Mouse (Mus musculus) embryonic facial prominence, embryonic 14.5 days (tissue): ENCODE measurements around the gene Bean1. TPM values are rescaled to one million over a fixed set of nuclear protein-coding genes. Genes with fewer than 3 reads are reported as not detected.
"Not testable (repeated sequence)": the region's sequence is repeated elsewhere in the genome, so short reads cannot be mapped to it uniquely, and the experiment has no call there.

Experiments used
- ATAC-seq: fragments of 200-750 bp; cut with Nextera tagmentation; 2 replicates; pipeline ENCODE4 v1.8.0; 2017; ENCODE audit warnings: low read depth, moderate number of reproducible peaks, moderate TSS enrichment
- DNase-seq: peaks from one replicate; pipeline ENCODE4 v3.0.0-alpha.2; 2015; ENCODE audit warnings: low spot score
- H3K27ac ChIP-seq: fragments of 300-500 bp; sonication (generic); replicated peaks from 2 replicates; pipeline ENCODE4 v1.5.1; 2014; ENCODE audit warnings: low read depth, mild to moderate bottlenecking, low read length, moderate library complexity
- H3K27me3 ChIP-seq: fragments of 300-500 bp; sonication (generic); replicated peaks from 2 replicates; pipeline ENCODE4 v1.6.1; 2014; ENCODE audit warnings: low read length; ENCODE audit not compliant: control insufficient read depth, insufficient read depth
- H3K36me3 ChIP-seq: fragments of 300-500 bp; sonication (generic); 2 replicates; pipeline ENCODE4 v1.6.1; 2014; ENCODE audit warnings: low read length, mixed read lengths; ENCODE audit not compliant: control insufficient read depth, insufficient read depth
- H3K4me1 ChIP-seq: fragments of 300-500 bp; sonication (generic); 2 replicates; pipeline ENCODE4 v1.6.1; 2014; ENCODE audit warnings: antibody characterized with exemption, low read length; ENCODE audit not compliant: control insufficient read depth, insufficient read depth
- H3K4me2 ChIP-seq: fragments of 300-500 bp; sonication (generic); 2 replicates; pipeline ENCODE4 v1.6.1; 2014; ENCODE audit warnings: low read depth, mild to moderate bottlenecking, low read length, moderate library complexity, mixed read lengths
- H3K4me3 ChIP-seq: fragments of 300-500 bp; sonication (generic); 2 replicates; pipeline ENCODE4 v1.5.1; 2014; ENCODE audit warnings: low read depth, mild to moderate bottlenecking, low read length
- H3K9ac ChIP-seq: fragments of 300-500 bp; sonication (generic); 2 replicates; pipeline ENCODE4 v1.6.1; 2014; ENCODE audit warnings: low read depth, mild to moderate bottlenecking, low read length, moderate library complexity, mixed read lengths
- H3K9me3 ChIP-seq: fragments of 300-500 bp; sonication (generic); 2 replicates; pipeline ENCODE4 v1.6.1; 2016; ENCODE audit warnings: low read length; ENCODE audit not compliant: control insufficient read depth
- WGBS: fragments of 180-500 bp; shearing (Covaris S2); extraction: QIAGEN DNeasy Blood & Tissue Kit; methylation state at CpG from one replicate; pipeline ENCODE4 v1.1.7; 2014; 5-methylcytosine and 5-hydroxymethylcytosine counted together
- polyA plus RNA-seq: library from polyadenylated mRNA; unstranded; fragments of >200 nt; fragmentation: Nextera tagmentation; extraction: Ambion mirVana; gene quantifications from 2 replicates; pipeline ENCODE4 v1.2.1, GENCODE M21; 2014

The Bean1 gene
- polyA plus RNA-seq, 1 experiment from 2014 or later = 2.5 TPM

DNA sequence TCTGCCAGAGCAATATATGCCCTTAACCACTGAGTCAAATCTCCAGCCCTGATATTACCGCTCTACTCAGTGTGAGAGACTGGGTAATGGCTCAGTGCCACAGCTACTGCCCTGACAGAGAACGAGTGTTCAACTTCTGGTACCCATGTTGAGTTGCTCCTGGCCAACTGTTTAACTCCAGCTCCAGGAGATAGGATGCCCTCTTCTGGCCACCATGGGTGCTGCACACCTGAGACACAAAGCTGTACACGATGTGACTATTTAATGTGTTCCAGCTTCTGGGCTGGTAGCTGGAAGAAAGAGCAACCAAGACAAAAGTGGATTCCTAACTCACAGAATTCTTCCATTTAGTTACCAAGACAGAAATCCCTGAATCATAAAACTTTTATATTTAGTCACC lies 82.8 kb downstream of the Bean1 start:
- no peak overlapping the region for H3K4me3 ChIP-seq
- peaks cover 10% of the 10 kb centered on the region for H3K36me3 ChIP-seq
- DNase-seq (no peak), ATAC-seq (no peak)
- peaks cover 4% of the 10 kb centered on the region; the same call in 1 of the 2 replicates for H3K9me3 ChIP-seq
- peaks cover 3% of the 10 kb centered on the region; the same call in 1 of the 2 replicates for H3K27me3 ChIP-seq
- no peak overlapping the region for H3K9ac ChIP-seq
- 93% methylated on average over 3 of the region's 3 CpGs for WGBS
- H3K4me1 ChIP-seq = peaks cover 7% of the 10 kb centered on the region
- H3K27ac ChIP-seq = no peak overlapping the region
- H3K4me2 ChIP-seq = no peak overlapping the region

DNA sequence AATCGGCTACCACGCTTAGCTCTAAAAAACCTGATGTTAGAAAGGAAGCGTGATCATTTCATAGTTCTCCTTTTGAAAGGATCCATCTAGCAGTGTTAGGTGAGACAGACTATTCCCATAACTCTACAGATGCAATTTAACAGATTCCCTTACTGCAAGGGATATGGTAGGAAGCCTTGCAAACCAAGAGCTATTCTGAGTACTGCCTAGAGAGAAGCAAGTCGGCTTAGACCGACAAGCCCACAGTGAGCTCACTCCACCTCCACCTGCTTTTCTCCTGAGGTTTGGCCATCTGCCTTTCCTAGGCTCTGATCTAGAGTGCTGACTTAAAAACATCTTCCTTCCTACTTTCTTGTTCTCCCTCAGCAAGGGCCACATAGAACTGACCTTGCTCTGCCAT lies 91.6 kb downstream of the Bean1 start:
- H3K4me2 ChIP-seq = not testable (repeated sequence)
- peaks cover 43% of the 10 kb centered on the region for H3K36me3 ChIP-seq
- 93% methylated on average over 5 of the region's 5 CpGs for WGBS

DNA sequence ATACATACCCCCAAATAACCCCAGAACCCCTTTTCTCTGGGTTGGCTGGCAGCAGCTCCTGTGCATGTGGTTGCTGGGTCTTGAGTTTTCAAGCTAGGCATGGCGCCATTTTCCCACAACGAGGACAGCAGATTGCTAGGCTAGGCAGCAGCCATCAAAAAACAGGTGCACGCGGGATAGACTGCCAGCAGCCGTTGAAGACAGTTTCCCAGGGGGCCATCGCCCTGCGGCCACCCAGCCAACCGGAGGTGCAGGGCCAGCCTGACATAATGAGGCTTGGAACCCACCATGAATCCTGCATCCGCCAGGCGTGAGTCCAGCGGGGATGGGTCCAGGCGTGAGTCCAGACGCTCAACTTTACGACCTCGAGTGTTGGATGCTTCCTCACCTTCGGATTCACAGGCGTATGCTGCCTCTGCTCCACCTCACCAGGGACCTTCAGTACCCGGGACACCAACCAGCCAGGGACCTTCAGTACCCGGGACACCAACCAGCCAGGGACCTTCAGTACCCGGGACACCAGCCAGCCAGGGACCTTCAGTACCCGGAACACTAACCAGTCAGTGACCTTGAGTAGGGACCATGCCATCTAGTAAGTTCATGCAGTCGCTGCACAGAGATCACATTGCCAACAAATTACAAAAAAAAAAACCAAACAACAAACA lies 94.2 kb downstream of the Bean1 start:
- H3K36me3 ChIP-seq = peaks cover 19% of the 10 kb centered on the region
- not testable (repeated sequence) for DNase-seq, H3K4me3 ChIP-seq, H3K4me1 ChIP-seq, H3K4me2 ChIP-seq, H3K27me3 ChIP-seq, ATAC-seq, H3K27ac ChIP-seq, H3K9ac ChIP-seq, H3K9me3 ChIP-seq
- 94% methylated on average over 18 of the region's 22 CpGs for WGBS

More for the DNA sequence above, 91.6 kb downstream of the Bean1 start:
- H3K9ac ChIP-seq, H3K27ac ChIP-seq, DNase-seq, H3K4me1 ChIP-seq, H3K9me3 ChIP-seq, H3K27me3 ChIP-seq, ATAC-seq, H3K4me3 ChIP-seq: not testable (repeated sequence)

DNA sequence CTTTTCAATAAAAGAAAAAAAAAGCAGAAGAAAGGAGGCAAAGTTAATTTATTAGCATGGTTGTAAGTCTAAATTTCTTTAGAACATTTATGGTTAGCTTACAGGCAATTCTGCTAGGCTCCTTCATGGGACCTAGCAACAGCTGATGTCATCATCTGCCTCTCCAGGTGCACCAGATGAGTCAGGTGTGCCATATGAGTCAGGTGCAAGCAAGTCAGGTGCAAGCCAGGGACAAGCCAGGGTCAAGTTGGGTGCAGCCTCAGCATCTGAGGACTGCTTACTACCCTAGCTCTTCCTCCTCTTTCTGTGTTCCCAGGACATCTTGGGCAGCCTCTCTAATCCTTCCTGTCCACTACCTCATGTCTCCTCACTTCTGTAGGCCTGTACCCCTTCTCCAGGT lies 98.1 kb downstream of the Bean1 start:
- ATAC-seq = no peak
- H3K27me3 ChIP-seq = no peaks in the 10 kb centered on the region

More for the DNA sequence above, 98.1 kb downstream of the Bean1 start:
- H3K4me1 ChIP-seq = no peaks in the 10 kb centered on the region
- H3K4me3 ChIP-seq = no peak overlapping the region
- H3K9ac ChIP-seq = no peak overlapping the region
- no peak overlapping the region for H3K4me2 ChIP-seq
- peaks cover 15% of the 10 kb centered on the region for H3K36me3 ChIP-seq
- no peak overlapping the region for H3K27ac ChIP-seq
- no peak for DNase-seq
- H3K9me3 ChIP-seq = no peaks in the 10 kb centered on the region

Other genes starting within 250 kb of the Bean1 start
- gene Cdh5, start 68.8 kb upstream of the Bean1 start, polyA plus RNA-seq = 43.0 and 46.2 TPM in 2 replicates
- 16.4 and 21.2 TPM in 2 replicates for gene Tk2, start 78.1 kb downstream of the Bean1 start, polyA plus RNA-seq
- 33.0 and 35.5 TPM in 2 replicates for gene Cklf, start 80.4 kb downstream of the Bean1 start, polyA plus RNA-seq
- gene Cmtm2a, start 122.7 kb downstream of the Bean1 start, polyA plus RNA-seq = not detected in 2 replicates
- gene Gm45711, start 139.6 kb downstream of the Bean1 start, polyA plus RNA-seq = not detected in 2 replicates
- gene Cmtm1, start 139.7 kb downstream of the Bean1 start, polyA plus RNA-seq = not detected in 2 replicates
- gene Gm11020, start 151.1 kb downstream of the Bean1 start, polyA plus RNA-seq = not detected in 2 replicates
- not detected in 2 replicates for gene Cmtm2b, start 151.8 kb downstream of the Bean1 start, polyA plus RNA-seq
- gene Cmtm3, start 169.0 kb downstream of the Bean1 start, polyA plus RNA-seq = 168 and 189 TPM in 2 replicates
- 4.1 and 4.3 TPM in 2 replicates for gene Cmtm4, start 225.4 kb downstream of the Bean1 start, polyA plus RNA-seq